Mouse (Mus musculus): ENCODE measurements at regions not wholly inside any gene's neighbourhood (a gene's known extent, or its start where the extent isn't known, plus 50 kb on each side); places are given as distances from the start of the nearest gene placed in this dataset.

DNA sequence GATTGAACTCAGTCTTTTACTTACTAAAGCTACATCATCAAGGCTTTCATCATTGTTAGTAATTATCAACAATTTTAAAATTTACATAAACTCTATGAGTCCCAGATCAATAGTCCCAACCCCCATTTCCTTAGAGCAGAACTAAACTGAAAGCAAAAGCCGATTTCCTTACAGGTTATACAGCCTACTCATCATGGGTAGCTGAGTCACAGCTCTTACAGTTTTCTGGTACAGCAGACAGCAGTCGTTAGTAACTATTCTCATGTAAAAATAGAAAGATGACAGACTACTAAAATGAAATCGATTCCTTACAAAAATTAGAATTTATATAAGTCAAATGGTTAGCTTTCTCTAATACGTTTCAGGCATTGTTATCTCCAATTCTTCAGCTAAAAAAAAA, 557.5 kb downstream of the Ipmk start:
- 87% methylated on average over 4 of the region's 4 CpGs for WGBS

More for the DNA sequence above, 557.5 kb downstream of the Ipmk start:
- Histone ChIP-seq H3K27me3 (ENCODE audit: insufficient read depth, low read length) (no peaks in the 10 kb centered on the region), H3K4me2 (ENCODE audit: low read depth, low read length) (no peak overlapping the region), H3K9me3 (ENCODE audit: low read length) (no peaks in the 10 kb centered on the region), H3K27ac (no peak overlapping the region), H3K4me1 (ENCODE audit: insufficient read depth, low read length) (no peaks in the 10 kb centered on the region), H3K4me3 (ENCODE audit: low read length) (no peak overlapping the region), H3K36me3 (ENCODE audit: insufficient read depth, low read length) (no peaks in the 10 kb centered on the region), H3K9ac (replicated peaks; ENCODE audit: low read length) (no peak overlapping the region)
- no peak for TF ChIP-seq CTCF (IDR thresholded peaks at IDR 0.05; ENCODE audit: low read depth)
- DNase-seq (ENCODE audit: low spot score) (no peak), ATAC-seq (no peak)

All from hindbrain, postnatal 0 days (tissue).